Mouse (Mus musculus) small intestine, adult 2 months (tissue): ENCODE results near the gene Fblim1.

Experiments
- CTCF ChIP-seq: fragments of 200-500 bp; IDR thresholded peaks from 2 replicates; pipeline ENCODE4 v1.5.1; 2012; ENCODE audit warnings: low read depth, mild to moderate bottlenecking, control low read depth, inconsistent platforms, low read length, moderate library complexity, mixed read lengths; ENCODE audit not compliant: insufficient replicate concordance, insufficient read length; ENCODE audit errors: extremely low read depth
- POLR2A ChIP-seq: fragments of 200-500 bp; IDR thresholded peaks from 2 replicates; pipeline ENCODE4 v1.6.1; 2012; ENCODE audit warnings: low read depth, mild to moderate bottlenecking, control low read depth, inconsistent platforms, low read length, moderate library complexity

DNA sequence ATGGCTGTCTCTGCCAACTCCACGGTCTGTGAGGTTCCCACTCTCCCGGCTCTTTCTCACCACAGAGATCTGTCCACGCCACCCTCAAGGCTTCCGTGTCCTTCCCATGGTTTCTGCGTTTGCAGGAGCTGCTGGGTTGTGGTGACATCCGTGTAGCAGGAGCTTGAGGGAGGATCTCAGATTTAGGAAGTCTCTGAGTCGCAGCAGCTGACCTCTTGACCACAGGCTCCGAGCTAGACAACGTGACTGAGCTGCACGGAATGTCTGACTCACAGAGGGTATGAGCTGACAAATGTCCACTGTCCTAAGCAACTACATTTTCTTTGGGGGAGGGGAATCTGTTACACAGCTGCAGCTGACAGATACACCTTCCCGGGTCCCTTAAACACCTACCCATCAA lies at the start of gene Fblim1:
- TF ChIP-seq CTCF (no peak), POLR2A (no peak; the same call in 1 of the 2 replicates)
